Mouse (Mus musculus) layer of hippocampus, adult 9-11 months (tissue): ENCODE results near the gene Pld6.

Experiments used
- DNase-seq: peaks from one replicate; pipeline ENCODE4 v3.0.0; 2022

The Pld6 gene

DNA sequence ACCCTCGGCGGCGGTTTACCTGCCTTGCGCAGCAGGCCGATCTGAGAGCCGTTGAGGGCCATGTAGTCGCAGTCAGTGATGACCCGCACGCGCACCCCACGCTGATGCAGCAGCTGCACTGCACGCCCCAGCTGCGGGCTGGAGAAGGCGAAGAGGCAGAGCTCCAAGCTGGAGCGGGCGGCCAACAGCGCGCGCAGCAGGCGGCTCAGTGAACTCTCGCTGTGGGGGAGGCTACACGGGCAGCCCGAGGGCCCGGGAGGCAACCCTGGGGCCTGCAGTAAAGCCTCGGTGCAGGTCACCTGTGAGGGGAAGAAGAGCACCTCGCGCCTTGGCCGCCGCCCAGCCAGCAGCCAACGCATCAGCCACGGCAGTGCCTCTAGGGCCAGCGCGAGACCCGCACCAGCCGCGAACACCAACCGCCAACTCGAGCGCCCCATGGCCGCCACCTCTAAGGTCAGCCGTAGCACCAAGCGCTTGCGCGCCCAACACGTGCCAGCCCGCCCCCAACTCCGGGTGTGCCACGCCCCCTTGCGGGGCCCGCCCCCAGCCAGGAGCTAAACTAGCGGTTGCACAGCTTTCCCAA, at the start of gene Pld6:
Pld6 (minus strand) TSS at position 447 of the 583 bp plus-strand sequence.
- DNase-seq: no peak

- no peak for DNase-seq
These were observed 34.2 kb upstream of the Pld6 start for GRCm38 (mm10) chr11:59821625-59822024.

DNA sequence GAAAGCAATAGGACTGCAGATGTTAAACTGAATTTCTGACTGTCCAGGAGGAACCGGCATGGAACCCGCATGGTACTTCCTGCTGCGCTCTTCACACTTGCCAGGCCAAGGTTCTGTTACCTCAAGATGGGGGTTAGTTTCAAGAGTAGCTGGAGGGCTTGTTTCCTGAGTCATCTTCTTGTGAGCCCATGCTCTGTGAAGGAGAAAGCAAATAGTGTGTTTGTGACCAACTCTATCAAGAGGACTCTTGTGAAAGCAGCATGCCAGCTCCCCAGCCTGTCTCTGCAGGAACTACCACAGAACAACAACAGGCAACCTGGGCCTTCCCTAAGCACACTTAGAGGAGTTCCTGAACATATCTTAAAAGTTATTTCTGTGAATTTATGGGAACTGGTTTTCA, 30.5 kb upstream of the Pld6 start:
- DNase-seq: no peak

DNA sequence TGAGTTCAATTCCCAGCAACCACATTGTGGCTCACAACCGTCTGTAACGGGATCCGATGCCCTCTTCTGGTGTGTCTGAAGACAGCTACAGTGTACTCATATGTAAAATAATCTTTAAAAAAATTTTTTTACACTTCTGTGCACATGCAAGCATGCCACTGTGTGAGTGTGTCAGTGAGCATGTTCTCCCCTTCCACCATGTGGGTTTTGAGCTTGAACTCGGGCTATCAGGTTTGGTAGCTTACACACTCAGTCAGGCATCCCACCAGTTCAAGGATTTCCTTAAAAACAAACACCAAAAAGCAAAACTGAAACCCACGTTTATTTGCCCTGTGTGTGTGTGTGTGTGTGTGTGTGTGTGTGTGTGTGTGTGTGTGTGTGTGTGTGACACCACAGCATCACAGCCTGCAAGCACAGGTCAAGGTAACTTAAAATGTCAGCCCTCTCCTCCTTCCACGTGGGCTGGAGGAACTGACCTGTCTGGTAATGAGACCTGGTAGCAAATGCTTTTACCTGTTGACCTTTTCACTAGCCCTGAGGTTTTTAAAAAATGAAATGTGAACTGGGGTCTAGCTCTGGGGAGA, 28.1 kb upstream of the Pld6 start:
- no peak for DNase-seq

DNA sequence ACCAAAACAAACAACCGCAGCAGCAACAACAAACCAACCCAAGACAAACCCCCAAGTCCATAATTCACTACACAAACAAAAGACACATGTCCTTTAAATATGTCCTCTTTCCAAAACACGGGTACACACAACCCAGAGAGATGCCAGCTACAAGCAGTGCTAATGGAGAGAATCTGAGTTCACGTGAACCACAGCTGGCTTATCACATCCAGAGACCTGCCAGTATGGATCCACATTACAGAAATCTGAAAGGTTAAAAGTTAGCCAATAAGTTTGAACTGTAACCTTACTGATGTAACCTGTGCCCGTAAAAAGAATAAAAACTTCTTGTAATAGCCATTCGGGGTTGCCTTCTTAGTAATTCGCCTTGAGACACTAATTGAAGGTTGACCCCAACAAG, 27.5 kb upstream of the Pld6 start:
- no peak for DNase-seq

DNA sequence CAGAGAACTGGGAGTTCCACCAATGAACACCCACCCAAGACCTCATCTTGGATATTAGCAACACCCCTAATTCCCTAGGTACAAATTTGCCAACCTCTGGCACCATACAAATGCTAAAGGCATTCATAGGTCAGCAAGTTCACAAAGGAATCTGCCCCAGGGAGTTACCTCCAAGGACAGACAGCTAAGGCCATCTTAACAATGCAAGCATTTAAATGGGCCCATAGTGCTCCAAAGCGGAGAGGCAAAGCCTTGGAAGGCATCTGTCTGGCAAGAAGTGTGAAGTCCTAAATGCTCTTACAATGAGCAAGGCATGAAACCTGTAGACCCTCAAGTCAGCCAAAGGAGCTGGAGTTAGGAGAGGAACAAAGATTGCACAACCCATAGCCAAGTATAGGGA, 26.9 kb upstream of the Pld6 start:
- DNase-seq: no peak

GRCm38 (mm10) chr11:59813276-59813675, 25.8 kb upstream of the Pld6 start:
- no peak for DNase-seq

GRCm38 (mm10) chr11:59811211-59811610, 23.8 kb upstream of the Pld6 start:
- DNase-seq: no peak

DNA sequence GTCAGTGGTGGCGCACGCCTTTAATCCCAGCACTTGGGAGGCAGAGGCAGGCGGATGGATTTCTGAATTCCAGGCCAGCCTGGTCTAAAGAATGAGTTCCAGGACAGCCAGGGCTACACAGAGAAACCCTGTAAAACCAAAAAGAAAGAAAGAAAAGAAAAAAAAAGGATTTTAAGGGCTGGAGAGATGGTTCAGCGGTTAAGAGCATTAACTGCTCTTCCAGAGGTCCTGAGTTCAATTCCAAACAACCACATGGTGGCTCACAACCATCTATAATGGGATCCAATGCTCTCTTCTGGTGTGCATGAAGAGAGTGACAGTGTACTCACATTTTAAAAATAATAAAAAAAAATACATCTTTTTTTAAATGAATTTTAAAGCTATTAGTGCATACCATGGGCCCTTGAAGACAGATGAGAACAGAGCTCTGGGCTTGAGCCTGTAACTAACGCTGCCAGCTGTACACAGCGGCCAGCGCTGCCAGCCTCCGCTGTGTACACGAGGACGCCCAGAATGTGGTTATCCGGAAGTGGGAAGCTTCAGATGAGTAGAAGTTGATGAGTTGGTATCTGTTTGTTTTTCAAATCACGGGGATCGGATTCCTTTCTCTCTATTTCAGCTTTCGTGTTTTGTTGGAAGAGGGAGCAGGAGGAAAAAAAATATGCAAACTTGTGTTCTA, 23.2 kb upstream of the Pld6 start:
- peak; percentile 34 for DNase-seq

DNA sequence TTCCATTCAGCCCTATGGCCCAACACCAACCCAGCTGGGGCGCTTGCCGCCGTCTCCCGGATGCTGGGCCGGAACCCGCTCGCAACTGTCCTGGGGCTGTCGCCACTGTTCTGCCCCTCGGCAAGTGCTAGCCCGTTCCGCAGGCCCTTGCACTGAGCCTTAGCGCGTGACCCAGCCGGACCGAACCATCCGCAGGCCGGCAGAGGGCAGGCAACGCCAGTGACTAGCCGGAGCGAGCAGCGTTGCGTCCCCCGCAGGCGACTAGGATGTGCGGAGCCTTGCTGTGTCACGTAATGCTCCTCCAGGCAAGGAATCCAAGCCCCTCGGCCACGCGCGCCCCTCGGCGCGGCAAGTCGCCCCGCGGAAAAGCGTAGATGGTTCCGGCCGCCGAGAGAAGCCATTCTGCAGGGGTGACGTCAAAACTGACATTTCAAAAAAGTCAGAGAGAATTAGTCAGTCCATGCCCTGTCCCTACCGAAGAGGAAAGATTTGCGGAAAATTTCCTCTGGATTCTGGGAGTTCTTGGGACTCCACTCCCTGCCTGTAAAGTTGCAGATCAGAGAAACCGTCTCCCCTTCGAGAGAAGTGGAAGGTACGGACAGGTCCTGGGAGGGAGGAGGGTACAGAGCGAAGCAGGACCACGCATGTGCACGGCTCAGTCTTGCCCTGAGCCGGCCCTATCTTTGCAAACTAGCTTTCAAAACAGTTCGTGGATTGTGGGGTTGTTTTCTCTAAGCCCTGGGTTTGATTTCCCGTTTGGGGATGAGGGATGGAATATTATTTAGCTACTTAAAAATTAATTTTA, 22.4 kb upstream of the Pld6 start, which contains the start of gene Flcn:
Flcn (minus strand) TSS at position 347 of the 805 bp plus-strand sequence.
- DNase-seq: peak; percentile 85

DNA sequence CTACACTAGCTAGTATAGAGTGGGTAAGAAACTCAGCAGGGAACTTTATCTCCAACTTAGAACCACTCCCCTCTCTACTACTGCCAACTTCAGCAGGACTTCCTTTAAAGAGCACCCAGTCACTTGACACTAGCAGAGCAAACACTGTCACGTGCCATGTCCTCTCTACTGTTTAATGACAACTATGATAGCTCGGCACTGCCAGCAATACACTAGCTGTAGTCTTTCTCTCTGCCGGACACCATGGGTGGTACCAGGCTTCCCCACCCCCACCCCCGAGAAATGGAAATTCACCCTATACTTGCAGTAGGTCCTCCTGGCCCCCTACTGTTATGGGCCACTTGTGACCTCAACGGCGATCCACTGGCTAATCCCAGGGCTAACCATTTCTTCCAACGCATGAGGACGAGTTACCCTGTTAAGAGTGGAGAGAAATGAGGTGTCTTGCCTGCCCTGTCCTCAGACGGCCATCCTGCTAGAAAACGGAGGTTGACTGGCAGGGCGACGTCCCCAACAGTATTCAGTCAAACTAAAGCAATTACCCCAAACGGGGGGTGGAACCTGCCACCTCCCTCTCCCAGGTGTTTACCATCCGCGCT, 21.7 kb upstream of the Pld6 start:
- DNase-seq: peak; percentile 31

DNA sequence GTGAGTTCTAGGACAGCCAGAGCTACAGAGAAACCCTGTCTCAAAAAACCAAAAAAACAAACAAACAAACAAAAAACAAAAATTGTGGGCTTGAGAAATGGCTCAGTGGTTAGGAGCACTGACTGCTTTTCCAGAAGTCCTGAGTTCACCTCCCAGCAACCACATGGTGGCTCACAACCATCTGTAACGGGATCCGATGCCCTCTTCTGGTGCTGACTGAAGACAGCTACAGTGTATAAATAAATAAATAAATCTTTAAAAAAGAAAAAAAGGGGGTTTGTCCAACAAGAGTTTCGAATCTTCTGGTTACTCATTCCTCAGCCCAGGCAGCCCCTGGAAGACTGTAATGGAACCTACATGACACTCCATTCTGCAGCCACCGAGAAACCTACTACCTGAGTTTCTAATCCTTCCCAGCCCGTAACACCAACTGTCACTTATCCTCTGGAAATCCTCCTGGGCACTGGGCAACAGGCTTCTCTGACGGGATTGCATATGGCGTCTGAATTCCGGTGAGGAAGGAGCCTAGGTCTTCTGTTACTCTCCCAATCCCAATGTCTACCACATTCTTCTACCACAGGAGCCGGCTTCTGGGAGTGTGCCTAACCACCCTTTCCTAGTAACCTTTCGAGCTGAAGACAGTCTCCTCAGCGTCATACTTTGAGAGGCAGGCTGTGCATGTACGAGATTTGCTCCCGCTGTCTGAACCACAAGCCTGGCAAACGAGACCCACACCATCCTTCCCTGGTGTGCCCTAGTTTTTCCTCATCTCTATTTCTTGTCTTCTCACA, 20.9 kb upstream of the Pld6 start:
- DNase-seq: no peak

DNA sequence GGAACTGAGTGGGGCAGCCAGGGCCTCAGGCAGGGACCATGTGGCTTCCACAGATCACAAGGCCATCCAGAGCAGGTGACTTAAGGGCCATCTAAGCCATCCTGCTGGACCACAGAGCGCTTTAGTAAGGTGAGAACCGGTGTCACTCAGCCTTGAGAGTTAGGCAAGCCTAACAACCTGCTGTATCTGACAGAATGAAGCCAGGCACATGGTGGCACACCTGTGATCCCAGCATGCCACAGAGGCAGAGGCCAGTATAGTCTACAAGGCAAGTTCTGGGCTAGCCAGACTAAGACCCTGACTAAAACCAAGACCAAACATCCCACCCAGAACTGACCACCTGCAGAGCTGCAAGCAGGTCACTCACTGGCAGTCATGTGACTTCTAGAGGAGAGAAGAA, 18.2 kb upstream of the Pld6 start:
- DNase-seq: no peak

GRCm38 (mm10) chr11:59805256-59805655, 17.8 kb upstream of the Pld6 start:
- DNase-seq: no peak

- DNase-seq: no peak
These were observed 17.1 kb upstream of the Pld6 start for GRCm38 (mm10) chr11:59804409-59805110.

DNA sequence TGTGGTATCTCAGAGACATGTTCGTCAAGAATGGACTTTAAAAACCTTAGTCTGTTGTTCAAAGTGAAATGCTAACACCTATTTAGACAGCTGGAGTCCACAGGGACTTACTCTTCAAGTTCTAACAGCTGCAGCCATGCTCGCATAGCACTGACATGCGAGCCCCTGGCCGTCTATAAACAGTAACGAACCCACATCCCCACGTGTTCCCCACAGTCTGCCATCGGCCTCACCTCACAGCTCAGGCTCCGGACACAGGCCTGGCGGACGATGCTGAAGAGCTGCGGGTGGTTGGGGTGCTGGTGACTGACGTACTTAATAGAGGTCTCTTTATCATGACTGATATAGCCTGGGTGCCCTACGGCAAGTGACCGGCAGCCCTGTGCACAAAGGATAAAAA, 16.1 kb upstream of the Pld6 start:
- DNase-seq: no peak

- no peak for DNase-seq
These were observed 14.4 kb upstream of the Pld6 start for GRCm38 (mm10) chr11:59801881-59802280.

DNA sequence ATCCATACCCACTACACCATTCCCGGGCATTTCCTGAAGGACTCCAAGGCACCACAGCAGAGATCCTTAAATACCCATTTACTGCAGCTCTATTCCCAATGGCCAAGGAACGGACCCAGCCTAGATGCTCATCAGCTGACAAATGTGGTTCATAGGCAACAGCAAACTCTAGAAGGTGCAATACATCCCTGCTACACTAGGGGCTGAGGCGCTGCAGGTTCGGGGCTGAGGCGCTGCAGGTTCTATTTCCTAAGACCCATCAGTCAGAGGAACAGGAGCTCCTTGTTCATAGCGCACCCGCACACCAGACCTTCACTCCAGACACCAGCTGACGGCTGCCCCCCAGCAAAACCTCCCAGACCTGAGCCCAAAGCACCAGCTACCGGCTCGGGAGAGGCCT, 13.0 kb upstream of the Pld6 start:
- no peak for DNase-seq

DNA sequence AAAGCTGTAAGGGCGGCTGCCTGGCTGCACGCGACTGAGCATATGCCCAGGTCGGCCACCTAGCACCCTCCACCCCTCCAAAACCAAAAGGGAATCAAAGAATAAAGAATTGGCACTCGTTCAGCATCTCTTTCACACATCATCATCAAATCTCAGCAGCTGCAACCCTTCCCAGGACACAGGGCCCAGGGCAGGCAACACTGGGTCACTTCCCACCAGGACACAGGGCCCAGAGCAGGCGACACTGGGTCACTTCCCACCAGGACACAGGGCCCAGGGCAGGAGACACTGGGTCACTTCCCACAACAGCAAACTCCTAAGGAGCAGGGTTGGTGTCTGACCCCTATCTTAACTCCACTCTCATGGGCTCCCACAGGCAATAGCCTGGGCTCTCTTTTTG, 5.9 kb upstream of the Pld6 start:
- DNase-seq: no peak

- DNase-seq: no peak
These were observed 1.9 kb upstream of the Pld6 start for GRCm38 (mm10) chr11:59789311-59789710.

DNA sequence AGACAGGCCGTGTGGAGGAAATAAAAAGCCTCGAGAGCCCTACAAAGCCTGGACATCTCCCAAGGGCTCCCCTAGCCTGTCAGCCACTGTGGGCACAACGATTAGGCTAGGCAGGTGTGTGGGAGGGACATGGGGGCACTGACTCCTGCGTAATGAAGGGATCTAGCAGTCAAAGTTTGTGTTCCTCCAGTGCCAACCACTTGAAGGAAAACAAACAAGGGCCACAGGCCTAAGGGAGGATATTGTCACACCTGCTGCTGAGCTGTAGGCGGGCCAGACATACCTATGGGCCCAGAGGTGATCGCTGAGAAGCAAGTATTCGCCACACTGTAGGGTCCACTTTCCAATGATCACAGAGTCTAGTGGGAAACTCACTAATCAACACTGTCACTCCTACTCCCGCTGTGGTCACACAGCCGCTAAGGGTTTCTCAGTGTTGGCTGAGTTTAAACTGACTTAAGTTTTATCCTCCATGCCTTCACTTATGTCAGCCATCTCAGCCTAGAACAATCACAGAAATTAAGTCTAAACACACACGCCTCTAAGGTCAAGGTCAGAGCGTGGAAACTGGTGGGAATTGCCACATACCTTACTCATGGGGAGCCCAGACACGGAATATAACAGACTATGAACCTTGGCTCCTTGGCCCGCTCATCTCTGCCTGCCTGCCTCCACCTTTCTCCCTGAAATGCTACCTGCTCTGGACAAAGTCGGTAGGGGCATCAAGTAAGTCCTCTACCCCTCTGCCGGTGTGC, 824 bp downstream of the Pld6 start:
- no peak for DNase-seq
